Comparison of ENCODE assay signal across 7 mouse cellular contexts in the genomic region with DNA sequence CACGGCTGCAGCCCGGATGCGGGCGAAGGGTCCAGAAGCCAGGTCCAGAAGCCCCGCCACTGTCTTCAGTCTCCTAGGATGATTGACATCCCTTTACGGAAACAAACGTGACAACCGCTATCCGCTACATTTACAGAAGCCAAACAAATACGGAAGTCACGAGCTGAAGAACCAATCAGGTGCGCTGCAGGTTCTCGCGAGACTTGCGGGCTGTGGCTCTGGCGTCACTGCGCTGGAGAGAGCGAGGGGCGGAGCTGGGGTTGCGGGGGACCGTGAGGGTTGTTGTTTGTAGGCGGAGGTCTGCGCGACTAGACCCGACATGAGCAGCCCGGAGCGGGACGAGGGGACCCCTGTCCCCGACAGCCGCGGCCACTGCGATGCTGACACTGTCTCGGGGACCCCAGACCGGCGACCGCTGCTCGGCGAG. TPM values are rescaled to one million over a fixed set of nuclear protein-coding genes. Genes with fewer than 3 reads are reported as not detected.
DNase-seq lines count a peak whose midpoint lies in the region; ATAC-seq and TF ChIP-seq lines count a peak whose summit lies in the region.

A gene (plus strand): TSS at position 229 of the 427 bp plus-strand sequence.

- no peaks in the 10 kb centered on the region for H3K27me3 ChIP-seq in embryonic facial prominence, embryonic 10.5 days (replicated peaks; ENCODE audit: low read depth, poor library complexity, severe bottlenecking)
- no peaks in the 10 kb centered on the region for H3K27me3 ChIP-seq in intestine, postnatal 0 days (replicated peaks; ENCODE audit: control insufficient read depth, insufficient read depth, low read length)
- H3K27me3 ChIP-seq in midbrain, embryonic 12.5 days: no peaks in the 10 kb centered on the region
- H3K27me3 ChIP-seq in small intestine, adult 2 months (ENCODE audit: control insufficient read depth, insufficient read depth, low read length): no peaks in the 10 kb centered on the region

- peak within 1 kb of the TSS; percentile 87 for H3K4me2 ChIP-seq in intestine, postnatal 0 days (replicated peaks; ENCODE audit: low read depth)
- H3K4me2 ChIP-seq in midbrain, embryonic 12.5 days (replicated peaks): peak within 1 kb of the TSS; percentile 84

- peak within 1 kb of the TSS; percentile 98 for H3K4me3 ChIP-seq in embryonic facial prominence, embryonic 10.5 days
- peak within 1 kb of the TSS; percentile 98 for H3K4me3 ChIP-seq in intestine, postnatal 0 days (ENCODE audit: low read depth, low read length)
- peak within 1 kb of the TSS; percentile 96 for H3K4me3 ChIP-seq in midbrain, embryonic 12.5 days
- H3K4me3 ChIP-seq in small intestine, adult 2 months (ENCODE audit: low read depth, low read length): peak within 1 kb of the TSS; percentile 92

- H3K36me3 ChIP-seq in embryonic facial prominence, embryonic 10.5 days (replicated peaks): peaks cover 16% of the 10 kb centered on the region
- no peaks in the 10 kb centered on the region for H3K36me3 ChIP-seq in intestine, postnatal 0 days (ENCODE audit: control insufficient read depth, insufficient read depth)
- 0 out of 2 replicates have a peak, but pooled peaks cover under 1% of the 10 kb centered on the region for H3K36me3 ChIP-seq in midbrain, embryonic 12.5 days
- H3K36me3 ChIP-seq in small intestine, adult 2 months (ENCODE audit: control insufficient read depth, insufficient read depth, low read length): no peaks in the 10 kb centered on the region

- peak; percentile 73 for TF ChIP-seq POLR2A in small intestine, adult 2 months (IDR thresholded peaks at IDR 0.05; ENCODE audit: low read depth, low read length)

- H3K27ac ChIP-seq in embryonic facial prominence, embryonic 10.5 days (replicated peaks): peak within 1 kb of the TSS; percentile 93
- H3K27ac ChIP-seq in intestine, postnatal 0 days (ENCODE audit: low read depth, low read length): peak within 1 kb of the TSS; percentile 61
- H3K27ac ChIP-seq in midbrain, embryonic 12.5 days (replicated peaks): peak within 1 kb of the TSS; percentile 87
- peak within 1 kb of the TSS; percentile 71 for H3K27ac ChIP-seq in small intestine, adult 2 months (ENCODE audit: insufficient read depth, low read depth, low read length)

- peak; percentile 97 for DNase-seq in adrenal gland, postnatal 10 days
- peak; percentile 97 for DNase-seq in embryonic facial prominence, embryonic 10.5 days (ENCODE audit: low spot score)
- DNase-seq in gonadal fat pad, adult 2 months (ENCODE audit: low read depth): peak; percentile 76
- peak; percentile 98 for DNase-seq in left cerebral cortex, postnatal 4 days

- peaks cover 14% of the 10 kb centered on the region for H3K4me1 ChIP-seq in embryonic facial prominence, embryonic 10.5 days
- 0 out of 2 replicates have a peak, but pooled peaks cover 3% of the 10 kb centered on the region for H3K4me1 ChIP-seq in intestine, postnatal 0 days (replicated peaks; ENCODE audit: control insufficient read depth, insufficient read depth, low read length)
- peaks cover 18% of the 10 kb centered on the region for H3K4me1 ChIP-seq in midbrain, embryonic 12.5 days
- peaks cover 5% of the 10 kb centered on the region; the same call in 1 of the 2 replicates for H3K4me1 ChIP-seq in small intestine, adult 2 months (ENCODE audit: control insufficient read depth, insufficient read depth, insufficient read length, low read length)

- TF ChIP-seq CTCF in intestine, postnatal 0 days (IDR thresholded peaks at IDR 0.05; ENCODE audit: low read depth): no peak
- TF ChIP-seq CTCF in small intestine, adult 2 months (IDR thresholded peaks at IDR 0.05; ENCODE audit: extremely low read depth, insufficient read length, insufficient replicate concordance, low read depth, low read length): no peak

- under 1% methylated on average over 38 of the region's 38 CpGs for WGBS in embryonic facial prominence, embryonic 10.5 days
- WGBS in intestine, postnatal 0 days: under 1% methylated on average over 38 of the region's 38 CpGs
- under 1% methylated on average over 38 of the region's 38 CpGs for WGBS in midbrain, embryonic 12.5 days
- under 1% methylated on average over 38 of the region's 38 CpGs for WGBS in small intestine, adult 2 months

- H3K9me3 ChIP-seq in embryonic facial prominence, embryonic 10.5 days: no peaks in the 10 kb centered on the region
- no peaks in the 10 kb centered on the region for H3K9me3 ChIP-seq in intestine, postnatal 0 days (ENCODE audit: control insufficient read depth)
- no peaks in the 10 kb centered on the region for H3K9me3 ChIP-seq in midbrain, embryonic 12.5 days

- peak within 1 kb of the TSS; percentile 98 for H3K9ac ChIP-seq in intestine, postnatal 0 days (ENCODE audit: low read depth, low read length)
- peak within 1 kb of the TSS; percentile 95 for H3K9ac ChIP-seq in midbrain, embryonic 12.5 days (replicated peaks)

- intact Hi-C loops in left cerebral cortex, postnatal 4 days (cut with DNase I): loop anchor here (5.0 kb wide), 1 partner anchor 245 kb away; a partner anchor contains a TSS

- peak; percentile 99 for ATAC-seq in intestine, postnatal 0 days
- peak; percentile 98 for ATAC-seq in midbrain, embryonic 12.5 days (ENCODE audit: low FRiP score, low read depth)

RNA-seq across cellular contexts. Expression of the gene that starts here (rescaled TPM):
- total RNA-seq in adrenal gland, postnatal 10 days (2021): 10 to 100 TPM; 49.8 to 50.8 TPM
- polyA plus RNA-seq in embryonic facial prominence, embryonic 10.5 days (2016; fragmentation: Nextera tagmentation; extraction: Ambion mirVana): 67.9 and 70.5 TPM in 2 replicates
- polyA plus RNA-seq in gonadal fat pad, adult 2 months (2012; rRNA removed): 28.5 and 33.6 TPM in 2 replicates
- 45.7 and 48.3 TPM in 2 replicates for polyA plus RNA-seq in intestine, postnatal 0 days (2015; fragmentation: Nextera tagmentation; extraction: Ambion mirVana)
- 10 to 100 TPM; 85.4 to 87.0 TPM for total RNA-seq in left cerebral cortex, postnatal 4 days (2021)
- polyA plus RNA-seq in midbrain, embryonic 12.5 days (2016; fragmentation: Nextera tagmentation; extraction: Ambion mirVana): 116 and 119 TPM in 2 replicates
- 9.9 and 16.6 TPM in 2 replicates for polyA plus RNA-seq in small intestine, adult 2 months (2012; rRNA removed)

Comparison
In these comparisons a context has a peak if more than half of its experiments do, and no peak if none do; other contexts are left out.
1. Peak in every context shown above with its lines: DNase-seq, ATAC-seq, H3K4me3 ChIP-seq and H3K27ac ChIP-seq.